Mouse (Mus musculus) left cerebral cortex, postnatal 25 days (tissue): Measurements from ENCODE around the gene Zmiz1. TPM values are rescaled to one million over a fixed set of nuclear protein-coding genes. Genes with fewer than 3 reads are reported as not detected.

Experiments used
- DNase-seq, 2 experiments: peaks; one replicate each; pipeline ENCODE4 v3.0.0; 2022; ENCODE audit warnings: low spot score in 2 of 2, mixed read lengths in 1 of 2
- intact Hi-C: fragments of 180-260 bp; cut with DNase I; formaldehyde crosslinking; loops from one replicate; pipeline ENCODE4 v1.15.1; 2025
- total RNA-seq, 2 experiments: library from RNA; stranded (reverse); gene quantifications; 2 replicates each; pipeline ENCODE4 v1.2.3; 2021

Zmiz1 gene
- total RNA-seq, 2 experiments from 2014 or later, result 85.1 to 95.2 TPM

DNA sequence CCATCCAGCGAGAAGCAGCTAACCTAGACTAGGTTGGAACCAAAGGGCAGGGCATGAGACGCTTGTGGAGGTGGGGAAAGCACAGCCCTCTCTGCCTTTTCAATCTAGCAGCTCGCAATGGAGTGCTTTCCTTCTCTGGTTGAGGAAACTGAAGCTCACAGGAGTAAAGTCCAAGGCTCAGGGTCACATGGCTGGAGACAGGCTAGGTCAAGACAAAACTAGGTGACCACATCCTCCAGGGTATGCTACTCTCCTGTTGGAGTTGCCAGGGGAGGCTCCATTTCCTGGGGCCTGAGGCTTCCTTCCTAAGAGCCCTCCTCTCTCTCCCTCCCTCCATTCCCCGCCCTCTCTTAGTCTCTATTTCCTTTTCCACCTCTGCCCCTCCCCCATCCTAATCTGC lies 135.6 kb downstream of the Zmiz1 start:
- DNase-seq, result no peak
- intact Hi-C loops, result no loop called here

DNA sequence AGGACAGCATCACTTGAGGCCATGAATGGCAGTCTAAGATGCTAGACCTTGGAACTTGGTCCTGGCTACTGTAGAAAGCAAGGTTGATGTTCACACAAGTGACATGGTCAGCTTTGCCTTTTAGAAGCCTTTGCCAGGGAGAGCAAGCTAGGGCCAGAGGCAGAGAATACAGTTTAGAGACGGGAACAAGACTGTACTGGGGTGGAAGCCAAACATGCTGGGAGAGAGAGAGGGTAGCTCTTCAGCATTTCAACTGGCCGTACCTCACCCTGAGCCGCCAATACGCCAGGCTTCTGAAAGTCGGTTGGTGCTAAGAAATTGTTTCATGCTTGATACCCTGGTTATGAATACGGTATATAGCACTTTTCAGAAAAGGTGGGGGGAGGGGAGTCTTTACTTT lies 140.0 kb downstream of the Zmiz1 start:
- DNase-seq, result no peak
- intact Hi-C loops, result no loop called here

DNA sequence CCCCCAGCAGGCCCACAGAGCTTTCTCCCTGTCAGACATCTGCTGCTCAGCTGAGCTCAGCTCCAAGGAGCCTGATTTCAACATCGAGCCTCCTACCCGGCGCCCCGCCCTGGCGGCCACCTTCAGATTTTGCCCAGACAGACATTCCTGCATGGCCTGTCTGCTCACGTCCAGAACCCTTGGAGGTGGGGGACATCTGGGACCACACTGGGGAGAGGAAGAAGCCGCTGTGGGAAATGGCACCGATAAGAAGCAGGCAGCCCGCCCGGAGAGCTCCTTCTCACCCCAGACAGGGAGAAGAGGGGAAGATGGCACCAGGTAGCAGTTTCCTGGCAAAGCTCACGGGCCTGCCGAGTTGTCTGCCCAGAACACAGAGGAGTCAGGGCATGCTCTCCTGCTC lies 140.9 kb downstream of the Zmiz1 start:
- no peak for DNase-seq
- intact Hi-C loops, result no loop called here

DNA sequence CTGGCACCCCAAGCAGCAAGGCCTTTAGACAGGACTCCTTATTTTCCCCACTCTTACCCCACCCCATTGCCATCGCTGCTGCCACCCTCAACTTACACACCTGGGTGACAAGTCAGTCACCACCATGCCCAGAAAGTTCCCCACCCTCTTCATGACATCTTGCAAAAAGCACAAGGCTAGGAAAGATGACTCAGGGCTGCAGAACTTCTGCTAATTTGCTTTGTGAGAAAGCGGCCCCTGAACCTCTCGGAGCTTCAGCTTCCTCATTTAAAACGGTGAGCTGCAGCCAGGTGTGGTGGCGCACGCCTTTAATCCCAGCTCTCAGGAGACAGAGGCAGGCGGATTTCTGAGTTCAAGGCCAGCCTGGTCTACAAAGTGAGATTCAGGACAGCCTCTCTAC lies 141.4 kb downstream of the Zmiz1 start:
- intact Hi-C loops, result no loop called here
- no peak for DNase-seq

DNA sequence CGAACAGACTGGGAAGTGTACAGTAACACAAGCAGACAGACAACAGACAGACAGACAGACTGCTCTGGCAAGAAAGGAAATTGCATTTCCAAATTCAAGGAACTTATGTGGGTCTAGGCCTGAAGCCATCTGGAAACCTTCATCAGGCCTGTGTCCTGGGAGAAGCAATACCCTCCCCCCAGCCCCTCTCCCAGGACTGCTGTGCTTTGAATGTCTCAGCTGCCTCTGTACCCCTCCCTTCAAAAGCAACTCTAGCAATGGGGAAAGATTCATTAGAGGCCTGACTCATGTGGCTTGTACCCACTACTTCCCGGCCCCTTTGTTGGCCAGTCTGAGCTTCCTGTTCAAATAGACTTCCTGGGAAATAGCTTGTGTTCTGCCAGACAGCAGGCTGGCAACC lies 142.0 kb downstream of the Zmiz1 start:
- intact Hi-C loops, result no loop called here
- DNase-seq, result no peak

DNA sequence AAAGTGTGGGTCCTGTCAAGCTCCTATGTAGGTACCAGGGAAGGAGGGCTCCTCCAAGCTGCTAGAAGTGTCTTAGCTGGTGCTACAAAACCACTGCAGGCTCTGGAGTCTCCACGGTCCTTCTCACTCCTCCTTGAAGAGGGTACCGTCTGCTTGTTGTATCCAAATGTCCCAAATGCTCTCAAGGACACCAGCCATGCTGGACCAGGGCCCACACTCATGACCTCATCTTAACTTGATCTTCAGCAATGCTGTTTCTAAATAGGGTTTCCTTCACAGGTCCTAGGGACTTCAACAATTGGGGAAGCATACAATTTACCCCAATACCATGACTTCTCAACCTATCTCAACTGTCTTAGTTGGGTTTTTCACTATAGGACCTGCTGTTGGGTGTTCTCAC lies 143.0 kb downstream of the Zmiz1 start:
- DNase-seq, result no peak
- intact Hi-C loops, result no loop called here

DNA sequence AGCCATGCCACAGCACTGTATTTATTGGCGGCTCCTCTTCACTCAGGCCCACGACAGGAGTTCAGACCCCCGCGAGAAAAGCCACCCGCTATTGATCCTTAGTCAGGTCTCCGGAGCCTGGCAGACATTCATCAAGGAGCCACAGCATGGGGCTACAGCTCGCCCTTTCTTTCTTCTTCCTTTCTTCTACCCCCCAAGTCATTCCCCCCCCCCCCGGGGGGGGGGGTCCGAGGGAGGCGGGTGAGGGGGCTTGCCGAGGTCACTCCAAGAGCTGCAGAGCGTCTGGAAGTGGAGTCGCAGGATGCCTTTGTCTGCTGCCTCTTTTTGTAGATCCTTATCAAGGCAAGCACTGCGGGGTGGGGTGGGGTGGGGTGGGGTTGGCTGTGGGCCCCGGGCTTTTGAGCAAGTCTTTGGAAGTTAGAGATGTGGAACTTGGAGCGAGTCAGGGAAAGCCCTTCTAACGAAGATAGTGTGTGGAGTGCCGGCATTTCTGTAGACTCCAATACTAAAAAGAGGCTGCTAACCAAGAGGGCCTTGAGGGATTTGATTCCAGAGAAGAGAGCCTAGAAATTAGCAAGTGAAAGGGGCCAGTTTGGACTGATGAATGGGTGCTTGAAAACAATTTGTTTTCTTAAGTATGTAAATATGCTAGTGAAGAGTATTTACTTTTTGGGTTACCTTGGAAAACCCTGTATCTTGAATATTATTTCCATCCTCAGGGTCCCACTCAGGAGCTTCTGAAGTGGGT lies 145.6 kb downstream of the Zmiz1 start:
- intact Hi-C loops, result no loop called here
- DNase-seq, result no peak

DNA sequence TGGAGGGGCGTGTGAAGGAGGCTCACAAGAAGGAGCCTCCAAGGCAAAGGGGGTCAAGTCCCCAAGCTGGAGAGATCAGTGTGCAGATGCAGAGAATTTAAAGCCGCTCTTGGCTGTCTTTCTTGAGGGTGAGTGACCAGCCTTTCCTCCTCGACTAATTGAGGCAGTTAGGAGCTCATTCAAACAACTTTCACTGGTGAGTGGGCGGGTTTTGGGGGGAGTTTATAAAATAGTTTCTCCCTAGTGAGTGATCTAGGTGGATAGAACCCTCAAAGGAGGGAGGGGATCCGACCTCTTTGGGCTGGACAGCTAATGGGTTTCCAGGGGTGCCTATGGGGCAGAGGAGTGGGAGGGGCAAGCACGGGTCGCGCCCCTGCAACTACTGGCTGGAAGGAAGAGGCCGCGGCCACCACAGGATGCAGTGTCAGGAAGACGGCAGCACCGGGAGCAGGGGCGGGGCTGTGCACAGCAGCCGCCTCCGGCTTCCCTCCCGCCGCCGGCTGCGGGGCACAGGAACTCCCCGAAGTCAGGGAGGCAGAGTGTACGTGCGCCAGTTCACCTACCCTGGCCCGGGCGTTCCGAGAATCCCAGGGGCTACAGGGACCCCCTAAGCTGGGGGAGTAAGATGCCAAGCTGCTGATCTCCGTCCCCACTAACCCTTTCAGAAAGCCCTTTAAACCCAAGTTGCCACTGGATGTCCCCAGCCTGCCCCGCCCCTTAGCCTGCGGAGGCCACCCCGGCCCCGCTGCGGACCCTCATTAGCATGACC lies 147.6 kb downstream of the Zmiz1 start:
- intact Hi-C loops, result loop anchor here (2.0 kb wide), 1 partner anchor 20 kb away; no protein-coding TSS in a partner anchor
- peak in 1 of 2 experiments; percentile 44 for DNase-seq

DNA sequence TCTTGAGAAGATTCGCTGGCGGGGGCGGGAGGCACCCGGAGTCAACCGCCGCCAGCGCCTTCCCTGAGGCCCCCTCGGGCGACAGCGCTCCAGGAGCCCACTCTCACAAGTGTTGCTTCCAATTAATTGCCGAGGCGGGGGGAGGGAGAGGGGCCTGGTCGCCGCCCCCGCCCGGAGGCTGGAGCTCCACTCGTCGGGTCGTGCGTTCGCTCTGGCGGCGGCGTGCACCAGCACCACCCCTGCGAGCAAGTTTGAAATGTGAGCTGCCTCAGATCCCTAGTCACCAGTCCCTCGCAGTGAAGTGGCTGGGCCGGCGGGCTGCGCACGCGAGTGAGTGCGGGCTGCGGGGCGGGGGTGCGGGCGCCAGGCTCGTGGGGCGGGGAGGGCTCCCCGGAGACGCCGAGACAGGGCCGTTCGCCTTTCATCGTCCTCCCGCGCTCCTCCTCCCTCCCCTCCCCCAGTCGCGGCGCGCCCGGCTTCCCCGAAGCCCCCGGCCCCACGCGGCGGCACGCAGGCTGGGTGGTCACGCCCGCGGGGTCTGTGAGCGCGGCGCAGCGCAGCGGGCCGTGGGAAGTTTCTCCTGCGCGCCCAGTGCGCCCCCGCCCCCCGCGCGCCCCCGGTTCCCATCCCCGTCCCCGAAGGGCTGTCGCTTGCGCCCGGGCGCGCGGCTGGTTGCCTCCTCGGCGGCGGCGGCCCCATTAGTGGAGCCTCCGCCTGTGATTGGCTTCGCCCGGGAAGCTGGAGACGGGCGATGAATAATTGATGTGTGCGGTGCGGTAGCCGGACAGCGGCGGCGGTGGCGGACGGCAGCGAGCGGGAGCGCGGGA lies 148.4 kb downstream of the Zmiz1 start:
- intact Hi-C loops, result loop anchor here (2.0 kb wide), 1 partner anchor 21 kb away; no protein-coding TSS in a partner anchor
- peak; percentile 61 to 64 for DNase-seq

DNA sequence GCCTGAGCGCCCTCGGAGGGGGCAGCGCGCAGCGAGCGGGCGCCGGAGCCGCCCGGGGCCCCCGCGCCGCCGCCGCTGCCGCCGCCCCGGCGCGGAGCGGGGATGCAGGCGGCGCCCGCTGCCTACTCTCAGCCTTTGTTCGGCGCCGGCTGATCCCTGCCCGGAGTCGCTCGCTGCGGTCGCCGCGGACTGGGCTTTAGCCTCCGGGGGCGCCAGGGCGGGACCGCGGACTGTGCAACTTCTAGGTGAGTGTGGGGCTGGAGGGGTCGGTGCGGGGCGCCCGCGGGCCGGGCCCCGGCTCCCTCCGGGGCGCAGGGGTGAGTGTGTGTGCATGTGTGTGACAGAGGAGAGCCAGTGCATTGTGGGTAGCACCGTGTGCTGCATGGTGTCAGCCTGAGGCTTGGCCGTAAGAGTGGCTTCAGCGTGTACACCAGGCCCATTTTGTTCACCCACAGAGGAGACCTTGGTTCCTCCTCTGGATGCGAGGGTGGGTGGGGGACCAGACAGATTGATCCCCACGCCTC lies 149.0 kb downstream of the Zmiz1 start:
- peak; percentile 70 to 74 for DNase-seq
- intact Hi-C loops, result loop anchor here (2.0 kb wide), 2 partner anchors 21 to 47 kb away; no protein-coding TSS in a partner anchor

DNA sequence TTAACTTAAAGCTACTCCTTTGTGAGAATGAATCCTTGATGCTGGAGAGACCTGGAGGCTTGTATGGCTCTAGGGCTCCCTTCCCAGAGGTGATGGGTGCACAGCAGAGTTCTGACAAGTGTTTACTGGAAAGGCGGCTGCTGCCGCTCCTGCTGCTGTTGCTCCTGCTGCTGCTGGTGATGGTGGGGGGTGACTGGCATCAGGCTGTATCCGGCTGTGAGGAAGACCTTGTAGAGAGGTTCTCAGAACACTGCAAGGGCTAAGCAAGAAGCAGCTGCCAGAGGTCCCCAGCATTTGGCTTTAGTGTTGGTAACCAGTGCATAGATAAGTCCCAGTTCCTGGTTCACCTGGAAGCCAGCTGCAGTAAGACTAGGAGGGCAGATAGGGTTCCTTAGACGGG lies 149.6 kb downstream of the Zmiz1 start:
- intact Hi-C loops, result loop anchor here (2.0 kb wide), 1 partner anchor 46 kb away; no protein-coding TSS in a partner anchor
- peak in 1 of 2 experiments; percentile 39 for DNase-seq

DNA sequence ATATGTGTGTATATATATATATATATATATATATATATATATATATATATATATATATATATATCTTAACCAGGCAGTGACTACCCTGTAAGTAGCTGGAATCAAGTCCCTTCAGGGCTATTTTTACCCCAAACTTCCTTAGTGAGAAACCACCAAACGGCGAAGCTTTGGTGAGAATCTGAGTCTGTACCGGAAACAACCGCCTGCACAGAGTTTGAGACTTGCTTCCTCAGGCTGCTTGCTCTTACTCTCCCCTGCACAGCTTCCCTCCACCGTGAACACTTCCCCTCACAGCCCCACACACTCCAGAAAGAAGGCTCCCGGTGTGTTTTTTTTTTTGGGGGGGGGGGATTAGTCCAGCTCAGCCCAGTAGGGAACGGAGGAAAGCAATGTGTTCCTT lies 150.4 kb downstream of the Zmiz1 start:
- DNase-seq, result peak in 1 of 2 experiments; percentile 84
- intact Hi-C loops, result loop anchor here (2.0 kb wide), 1 partner anchor 45 kb away; no protein-coding TSS in a partner anchor

DNA sequence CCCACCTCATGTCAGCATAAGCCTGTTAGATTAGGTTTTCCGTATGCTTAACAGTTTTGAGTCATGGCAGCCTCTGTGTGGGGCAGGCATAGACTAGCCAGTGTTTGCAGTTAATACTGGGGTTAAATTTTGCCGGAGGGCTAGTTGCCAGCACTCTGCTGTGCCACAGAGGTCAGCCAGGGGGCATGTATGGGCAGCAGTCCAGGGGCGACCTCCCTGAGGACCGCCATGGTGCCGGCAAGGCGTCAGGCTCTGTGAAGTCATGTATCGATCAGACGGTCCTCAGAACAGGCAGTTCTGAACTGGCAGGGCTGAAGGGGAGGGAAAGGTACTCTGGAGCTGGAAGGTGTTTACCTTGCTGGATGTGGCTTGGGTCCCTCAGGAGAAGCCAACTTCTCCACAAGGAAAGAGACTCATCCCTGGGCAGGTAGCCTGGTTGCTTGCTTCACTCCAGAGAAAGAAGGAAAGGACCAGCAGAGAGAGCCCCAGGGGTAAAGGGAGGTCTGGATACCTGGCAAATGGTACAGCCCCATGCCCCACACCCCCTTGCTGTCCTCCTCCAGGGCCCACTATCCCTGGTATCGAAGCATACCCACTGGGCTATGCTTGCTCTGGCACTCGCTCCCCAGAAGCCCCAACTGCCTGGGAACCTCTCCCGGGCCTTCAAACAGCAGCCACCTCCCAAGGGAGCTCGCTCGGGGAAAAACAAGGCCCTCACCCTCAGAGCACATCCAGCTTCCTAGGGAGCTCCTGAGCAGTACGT lies 151.6 kb downstream of the Zmiz1 start:
- no peak for DNase-seq
- intact Hi-C loops, result no loop called here

DNA sequence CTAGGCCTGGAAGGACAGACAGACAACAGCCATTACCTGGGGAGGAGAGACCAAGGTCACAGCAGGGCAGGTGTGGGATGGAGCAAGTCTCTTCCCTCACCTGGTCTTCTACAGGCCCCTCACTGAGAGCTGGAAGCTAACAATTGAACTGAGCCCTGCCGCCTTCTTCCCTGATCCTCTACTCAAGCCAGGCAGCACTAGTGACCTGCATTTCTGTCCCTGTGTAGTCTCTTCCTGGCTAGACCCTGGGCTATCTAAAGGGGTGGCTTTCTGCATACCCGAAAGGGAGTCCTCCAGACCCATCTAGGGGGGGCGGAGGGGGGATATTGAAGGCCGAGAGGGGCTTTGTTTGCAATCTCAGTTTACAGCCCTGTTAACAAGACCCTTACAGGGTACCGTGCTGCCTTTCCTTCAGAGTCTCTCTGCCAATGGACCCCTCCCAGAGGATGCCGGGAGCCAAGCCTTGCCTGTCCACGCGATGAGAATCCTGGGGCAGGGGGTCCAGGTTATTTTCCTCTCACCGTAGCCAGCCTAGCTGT lies 152.2 kb downstream of the Zmiz1 start:
- intact Hi-C loops, result no loop called here
- DNase-seq, result no peak

DNA sequence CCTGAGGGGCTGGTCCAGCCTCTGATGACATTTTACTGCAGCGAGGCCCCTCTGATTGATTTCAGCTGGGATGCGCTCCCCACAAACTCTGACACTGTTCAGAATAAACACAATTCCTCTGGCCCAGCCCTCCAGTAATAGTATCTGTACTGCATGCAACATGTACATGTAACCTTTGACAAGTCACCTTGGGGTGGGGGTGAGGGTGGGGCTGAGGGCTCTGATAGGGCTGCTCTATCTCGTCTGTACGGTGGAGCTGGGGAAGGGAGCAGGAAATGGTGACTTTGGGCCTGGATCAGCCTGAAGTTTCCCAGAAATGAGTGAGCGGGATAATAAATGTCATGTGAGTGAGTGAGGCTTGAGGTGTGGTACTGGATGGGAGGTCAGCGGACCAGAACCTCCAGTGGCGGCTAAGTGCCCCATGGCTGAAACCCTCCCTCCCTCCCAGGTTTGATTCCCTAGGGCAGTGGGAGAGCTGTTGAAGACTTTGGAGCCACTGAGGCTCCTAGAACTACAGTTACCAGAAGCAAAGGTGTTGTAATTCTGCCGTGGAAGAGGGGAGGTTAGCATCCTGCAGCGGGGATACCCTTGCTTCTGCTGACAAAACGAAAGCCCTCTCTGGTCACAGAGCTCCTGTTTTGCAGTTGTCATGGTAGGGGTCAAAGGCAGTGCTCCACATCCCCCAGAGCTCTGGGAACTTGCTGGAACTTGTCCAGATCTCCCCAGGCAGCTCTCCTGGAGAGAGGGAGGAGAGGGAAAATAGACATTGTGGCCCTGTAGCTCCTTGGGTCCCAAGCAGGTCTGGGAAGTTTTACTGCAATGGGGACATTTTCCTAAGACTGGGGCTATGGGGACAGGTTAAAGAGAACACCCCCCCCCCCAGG lies 153.1 kb downstream of the Zmiz1 start:
- intact Hi-C loops, result no loop called here
- DNase-seq, result no peak

DNA sequence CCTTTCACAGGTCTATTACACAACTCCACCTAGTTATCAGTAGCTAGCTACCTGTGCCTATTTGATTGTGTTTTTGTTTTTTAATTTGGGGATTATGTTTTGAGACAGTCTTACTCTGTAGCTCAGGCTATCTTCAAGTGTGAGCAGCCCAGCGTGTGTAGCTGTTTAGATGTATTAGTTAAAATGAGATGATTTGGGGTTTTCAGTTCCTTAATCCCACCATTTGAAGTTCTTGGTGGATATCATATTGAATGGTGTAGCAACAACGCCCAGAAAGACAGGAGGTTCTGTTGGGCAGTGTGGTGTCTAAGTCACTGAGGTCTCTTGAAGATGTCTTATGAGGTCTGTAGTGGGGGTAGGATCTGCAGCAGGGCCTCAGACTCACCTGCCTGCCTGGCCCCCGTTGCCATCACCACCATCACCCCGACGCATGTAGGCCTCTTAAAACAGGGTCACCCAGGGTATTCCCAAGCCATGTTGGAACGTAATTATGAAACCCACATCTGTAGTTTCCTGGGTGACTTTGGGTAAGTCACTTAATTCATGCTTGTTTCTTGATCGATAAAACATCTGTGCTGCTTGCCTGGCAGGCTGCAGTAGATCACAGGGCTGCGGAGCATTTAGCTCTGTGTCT lies 155.1 kb downstream of the Zmiz1 start:
- intact Hi-C loops, result no loop called here
- DNase-seq, result no peak

DNA sequence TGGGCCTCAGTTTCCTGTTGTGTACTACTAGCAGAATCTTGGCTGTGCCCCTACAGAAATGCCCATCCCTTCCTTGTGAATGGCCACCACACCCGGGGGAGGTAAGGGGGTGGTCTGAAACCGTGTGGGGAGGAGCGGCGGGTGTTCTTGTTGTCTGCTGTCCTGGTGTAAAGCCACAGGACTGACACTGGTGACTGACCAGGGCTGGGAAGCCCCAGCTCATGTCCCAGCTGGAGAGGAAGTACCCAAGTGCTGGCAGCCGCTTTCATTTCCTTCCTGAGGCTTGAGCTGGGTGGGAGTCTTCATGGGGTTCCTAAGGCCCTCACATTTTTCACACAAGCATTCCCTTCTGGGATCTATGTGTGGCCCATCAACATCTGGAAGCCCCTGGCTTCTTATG lies 155.7 kb downstream of the Zmiz1 start:
- no peak for DNase-seq
- intact Hi-C loops, result no loop called here
